Mouse (Mus musculus) kidney, adult 9 months (tissue): Measurements from ENCODE around the gene Ubxn2a.
A peak's percentile ranks its signal among the peaks of the same experiment; 100 is the strongest.
"Not testable (repeated sequence)": the region's sequence is repeated elsewhere in the genome, so short reads cannot be mapped to it uniquely, and the experiment has no call there.

Experiments used
- DNase-seq: peaks from one replicate; pipeline ENCODE4 v3.0.0; 2022

The Ubxn2a gene

DNA sequence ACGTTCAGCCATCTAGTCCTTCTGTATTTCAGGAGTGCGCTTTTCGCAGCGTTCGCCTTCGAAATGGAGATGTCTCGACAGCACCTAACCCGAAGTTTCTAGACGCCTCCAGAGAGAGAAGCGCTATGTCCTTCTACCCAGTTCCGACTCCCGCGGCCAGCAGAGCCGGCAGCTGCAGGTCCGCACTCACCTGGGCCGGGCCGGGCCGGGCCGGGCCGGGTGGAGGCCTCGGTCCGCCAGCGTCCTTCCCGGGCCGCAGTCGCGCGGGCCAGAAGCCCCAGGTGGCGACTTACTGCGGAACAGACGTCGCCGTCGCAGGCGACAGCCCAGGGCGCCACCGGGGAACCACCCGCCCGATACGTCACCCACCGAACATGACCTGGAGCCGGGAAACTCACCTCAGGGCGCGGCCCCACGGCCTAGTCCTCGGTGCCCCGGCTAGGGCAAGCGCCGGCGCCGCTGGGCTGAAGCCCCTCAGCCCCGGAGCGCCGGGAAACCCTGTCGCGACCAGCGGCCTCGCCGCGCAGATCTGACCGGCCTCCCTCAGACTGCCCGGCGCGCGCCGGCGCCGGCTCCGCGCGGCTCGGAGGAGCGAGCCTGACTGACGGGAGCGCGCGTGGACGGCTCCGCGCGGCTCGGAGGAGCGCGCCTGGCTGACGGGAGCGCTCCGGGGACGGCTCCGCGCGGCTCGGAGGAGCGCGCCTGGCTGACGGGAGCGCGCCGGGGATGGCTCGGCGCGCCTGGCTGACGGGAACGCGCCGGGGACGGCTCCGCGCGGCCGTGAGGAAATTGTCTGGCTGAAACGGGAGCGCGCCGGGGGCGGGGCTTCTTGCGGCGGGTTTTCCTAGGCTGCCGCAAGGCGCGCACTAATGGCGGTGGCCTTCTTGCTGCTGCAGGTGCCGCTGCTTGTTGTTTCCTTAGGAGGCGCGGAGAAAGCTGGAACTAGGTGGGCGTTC is at the start of gene Ubxn2a:
TSS of gene Ubxn2a (minus strand) at position 755 of the 956 bp plus-strand sequence.
- DNase-seq: peak; percentile 96

DNA sequence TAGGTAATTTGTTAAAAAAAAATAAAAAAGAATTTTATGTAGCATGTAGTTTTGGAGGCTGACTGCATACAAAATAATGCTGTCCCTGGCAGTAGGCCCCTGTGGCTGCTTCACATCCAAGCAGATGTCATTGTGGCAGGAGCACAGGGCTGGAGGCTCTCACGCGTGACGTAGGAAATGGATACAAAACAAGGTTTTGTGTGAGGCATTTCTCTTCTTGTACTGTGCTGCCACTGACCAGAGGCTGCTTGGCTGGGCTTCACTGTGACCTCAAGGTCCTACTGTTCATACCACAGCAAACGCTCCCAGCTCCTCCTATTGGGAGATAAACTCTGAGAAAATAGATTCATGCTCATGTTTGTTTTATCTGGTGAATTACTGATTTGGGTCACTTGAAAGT is 45.7 kb upstream of the Ubxn2a start:
- DNase-seq: no peak

- DNase-seq: no peak
Measured at GRCm38 (mm10) chr12:4952272-4952671, 44.8 kb upstream of the Ubxn2a start.

GRCm38 (mm10) chr12:4930820-4931548 is 23.5 kb upstream of the Ubxn2a start:
- no peak for DNase-seq

- no peak for DNase-seq
Measured at GRCm38 (mm10) chr12:4928197-4928596, 20.7 kb upstream of the Ubxn2a start.

DNA sequence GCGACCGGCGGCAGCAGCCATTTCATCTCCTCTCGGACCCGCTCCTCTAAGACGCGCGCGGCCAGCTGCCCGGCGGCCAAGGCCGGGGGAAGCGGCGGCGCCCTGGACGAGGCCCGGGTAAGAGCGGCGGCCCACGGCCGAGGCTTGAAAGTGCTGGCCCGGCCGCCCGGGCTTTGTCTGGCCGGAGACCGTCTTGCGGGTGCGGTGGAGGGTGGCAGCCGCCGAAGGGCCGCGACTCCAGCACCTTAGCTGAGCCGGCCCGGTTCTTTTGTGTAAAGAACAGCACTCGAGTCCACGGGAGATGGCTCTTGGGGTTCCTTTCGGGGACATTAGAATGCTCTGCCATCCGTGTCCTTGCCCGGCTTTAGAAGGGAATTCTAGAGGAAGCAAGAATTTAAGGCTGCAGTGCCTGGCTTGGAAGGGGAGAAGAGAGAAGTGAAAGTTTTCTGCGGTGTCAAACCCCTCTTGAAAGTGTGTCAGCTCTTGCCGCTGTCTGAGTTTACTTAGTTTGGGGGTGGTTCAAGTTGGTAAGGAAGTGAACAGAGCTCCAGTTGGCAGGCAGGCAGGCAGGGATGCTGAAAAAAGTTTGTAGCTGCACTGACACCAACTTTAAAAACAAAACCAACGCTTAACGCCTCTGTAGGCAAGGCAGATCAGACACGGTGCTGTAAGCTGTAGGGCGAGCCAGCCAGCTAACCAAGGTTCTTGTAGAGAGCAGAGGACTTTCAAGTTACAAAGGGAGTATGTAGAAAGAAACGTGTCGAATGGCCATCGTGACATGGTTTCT is 10.5 kb upstream of the Ubxn2a start:
- DNase-seq: peak; percentile 64

DNA sequence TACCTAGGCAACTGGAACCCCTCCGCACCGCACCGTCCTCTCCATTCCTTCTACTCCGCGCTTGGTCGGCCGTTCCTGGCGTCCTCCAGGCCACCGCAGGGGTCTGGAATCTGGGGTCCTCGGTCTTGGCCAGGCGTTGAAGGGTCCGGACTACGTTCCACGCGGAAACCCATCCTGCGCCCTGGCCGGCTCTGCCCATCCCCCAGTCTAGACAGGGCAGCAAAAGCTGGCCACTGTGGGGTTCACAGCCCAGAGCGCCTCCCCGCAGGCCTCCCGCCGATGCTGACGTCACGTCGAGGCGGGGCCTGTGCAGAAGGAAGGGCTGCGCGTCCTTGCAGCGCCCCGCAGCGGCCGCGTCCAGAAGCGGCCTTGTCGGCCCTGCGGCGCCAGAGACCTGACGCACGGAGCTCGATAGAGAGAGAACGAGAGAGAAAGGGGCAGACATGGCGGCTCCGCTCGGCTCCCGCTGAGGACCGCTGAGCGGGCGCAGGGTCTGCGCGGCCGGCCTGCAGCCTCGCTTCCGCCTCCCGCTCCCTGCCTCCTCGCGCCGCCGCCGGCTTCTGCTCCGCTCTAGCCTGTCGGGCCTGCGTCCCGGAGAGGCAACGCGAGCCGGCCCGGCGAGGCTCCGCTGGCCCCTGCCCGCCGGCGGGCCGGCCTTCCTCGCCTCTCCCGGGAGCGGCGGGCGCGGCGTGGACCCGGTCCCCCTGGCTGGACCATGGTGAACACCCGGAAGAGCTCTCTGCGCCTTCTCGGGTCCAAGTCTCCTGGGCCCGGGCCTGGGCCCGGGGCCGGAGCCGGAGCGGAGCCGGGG is 9.7 kb upstream of the Ubxn2a start, which contains the start of gene Atad2b:
TSS of gene Atad2b (plus strand) at position 360 of the 811 bp plus-strand sequence.
- peak; percentile 97 for DNase-seq

DNA sequence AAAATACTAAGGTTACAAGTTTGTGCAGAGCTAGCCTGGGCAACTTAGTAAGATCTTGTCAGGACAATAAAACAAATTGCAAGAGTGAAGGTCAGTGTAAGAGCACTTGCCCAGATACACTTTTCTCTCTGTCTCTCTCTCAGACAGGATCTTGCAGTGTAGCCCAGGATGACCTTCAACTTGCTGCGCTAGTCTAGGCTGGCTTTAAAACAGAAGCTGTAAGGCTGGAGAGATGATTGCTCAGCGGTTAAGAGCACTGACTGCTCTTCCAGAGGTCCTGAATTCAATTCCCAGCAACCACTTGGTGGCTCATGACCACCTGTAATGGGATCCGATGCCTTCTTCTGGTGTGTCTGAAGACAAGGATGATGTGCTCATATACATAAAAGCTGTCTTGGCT is 7.4 kb upstream of the Ubxn2a start:
- no peak for DNase-seq

DNA sequence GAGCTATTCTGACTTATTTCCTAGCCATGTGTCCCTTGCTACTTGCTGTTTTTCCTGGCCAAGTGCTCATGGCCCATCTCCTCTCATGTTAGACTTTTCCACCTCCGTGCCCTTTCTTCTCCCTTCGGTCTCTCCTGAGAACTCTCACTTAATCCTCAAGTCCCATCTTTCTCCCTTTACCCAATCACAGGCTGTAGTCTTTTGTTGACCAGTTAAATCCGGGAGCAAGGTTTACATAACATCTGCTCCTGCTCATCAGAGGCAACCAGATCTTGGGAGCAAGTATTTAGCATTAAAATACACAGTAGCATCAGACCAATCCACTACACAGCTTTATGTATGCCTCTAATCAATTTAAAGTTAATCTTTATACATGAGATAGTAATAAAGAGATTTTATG is 6.9 kb upstream of the Ubxn2a start:
- no peak for DNase-seq

DNA sequence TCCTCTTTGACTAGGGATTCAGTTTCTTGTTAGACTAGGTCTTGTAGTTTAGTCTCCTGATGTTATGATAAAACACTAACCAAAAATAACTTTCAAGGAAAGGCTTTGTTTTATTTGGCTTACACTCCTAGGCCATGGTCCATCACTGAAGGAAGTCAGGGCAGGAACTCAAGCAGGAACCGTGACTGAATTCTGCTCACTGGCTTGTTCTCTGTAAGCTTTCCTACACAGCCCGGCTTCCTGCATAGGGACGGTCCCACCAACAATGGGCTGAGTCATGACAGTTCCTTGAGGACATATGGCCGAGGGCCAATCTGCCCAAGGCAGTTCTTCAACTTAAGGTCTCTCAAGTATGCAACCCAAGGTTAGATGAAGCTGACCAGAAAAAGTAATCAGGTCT is 4.2 kb upstream of the Ubxn2a start:
- DNase-seq: peak; percentile 63

DNA sequence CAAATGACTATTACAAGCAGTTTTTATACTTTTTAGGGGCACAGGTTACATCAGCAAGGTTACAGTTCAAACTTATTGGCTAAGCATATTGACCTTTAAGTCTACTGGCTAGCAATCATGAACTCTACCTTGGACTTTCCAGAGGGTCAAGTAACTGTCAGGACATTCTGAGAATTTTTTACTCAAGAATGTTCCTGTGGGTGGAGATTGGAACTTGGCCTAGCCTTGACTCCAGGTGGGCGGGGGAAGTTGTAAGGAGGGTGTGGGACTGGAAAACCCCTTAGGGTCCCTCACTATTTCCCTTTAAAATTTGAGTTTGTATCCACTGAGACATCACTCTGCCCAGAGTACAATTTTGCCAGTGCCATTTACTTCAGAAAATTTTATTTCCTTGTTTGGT is 3.0 kb upstream of the Ubxn2a start:
- peak; percentile 79 for DNase-seq

DNA sequence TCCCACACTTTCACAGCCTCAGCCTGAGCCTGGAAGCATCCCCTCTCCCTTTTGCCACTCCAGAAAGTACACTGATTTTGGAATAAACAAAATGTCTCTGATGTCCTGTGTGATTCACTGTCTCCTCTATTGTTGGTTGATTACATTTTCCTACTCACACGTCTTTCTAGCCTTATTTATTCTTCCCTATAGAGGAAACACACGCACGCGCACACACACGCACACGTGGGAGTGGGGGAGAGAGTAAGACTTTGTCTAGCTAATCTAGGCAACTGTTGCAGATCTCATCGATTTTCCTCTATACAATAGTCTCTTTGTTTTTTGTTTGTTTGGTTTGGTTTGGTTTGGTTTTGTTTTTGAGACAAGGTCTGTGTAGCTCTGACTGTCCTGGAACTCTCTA is 886 bp upstream of the Ubxn2a start:
- DNase-seq: no peak

- no peak for DNase-seq
Measured at GRCm38 (mm10) chr12:4906476-4906875, 1.0 kb downstream of the Ubxn2a start.

DNA sequence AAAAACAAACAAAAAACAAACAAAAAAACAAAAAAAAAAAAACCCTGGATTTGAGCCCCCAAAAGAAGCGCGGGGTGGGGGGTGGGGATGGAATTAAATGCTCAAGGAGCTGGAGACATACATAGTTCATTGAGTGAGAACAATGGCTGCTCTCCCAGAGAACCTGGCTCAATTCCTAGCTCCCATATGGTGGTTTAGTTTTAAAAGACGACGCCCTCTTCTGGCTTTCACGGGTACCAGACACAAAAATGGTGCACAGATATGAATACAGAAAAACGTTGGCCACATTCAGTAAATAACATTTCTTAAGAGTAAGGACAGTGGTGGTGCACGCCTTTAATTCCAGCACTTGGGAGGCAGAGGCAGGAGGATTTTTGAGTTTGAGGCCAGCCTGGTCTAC is 1.6 kb downstream of the Ubxn2a start:
- no peak for DNase-seq

DNA sequence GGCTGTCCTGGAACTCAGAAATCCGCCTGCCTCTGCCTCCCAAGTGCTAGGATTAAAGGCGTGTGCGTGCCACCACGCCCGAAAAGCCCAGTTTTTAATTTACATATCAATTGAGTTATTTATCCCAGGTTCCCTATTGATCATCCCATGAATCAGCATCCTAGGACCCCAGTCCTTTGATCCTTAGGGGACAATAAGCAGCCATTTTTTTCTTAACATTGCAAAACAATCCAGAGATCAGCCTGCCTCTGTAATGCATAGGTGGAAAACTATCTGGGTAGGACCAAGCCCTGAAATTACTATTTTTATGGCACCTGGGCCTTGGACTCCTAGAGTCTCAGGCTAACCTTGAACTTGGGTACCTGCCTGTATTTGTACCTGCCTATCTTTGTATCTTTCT is 9.5 kb downstream of the Ubxn2a start:
- DNase-seq: no peak

- DNase-seq: no peak
Measured at GRCm38 (mm10) chr12:4889891-4890290, 17.6 kb downstream of the Ubxn2a start.

DNA sequence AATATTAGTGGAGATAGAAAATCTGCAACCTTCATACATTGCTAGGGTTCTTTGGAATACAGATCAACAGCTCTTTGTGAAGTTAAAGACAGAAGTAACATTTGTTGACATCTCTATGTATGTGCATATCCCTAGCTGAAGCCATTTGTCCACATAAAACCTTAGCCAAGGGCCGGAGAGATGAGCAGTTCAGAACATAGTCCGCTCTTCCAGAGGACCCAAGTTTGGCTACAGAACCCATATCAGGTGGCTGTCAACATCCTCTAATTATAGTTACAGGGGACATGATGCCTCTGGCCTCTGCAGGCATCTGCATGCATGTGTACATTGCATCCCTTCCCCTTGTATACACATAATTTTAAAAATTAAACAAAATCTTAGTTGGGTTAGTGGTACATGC is 18.3 kb downstream of the Ubxn2a start:
- no peak for DNase-seq

- DNase-seq: no peak
Measured at GRCm38 (mm10) chr12:4888739-4889138, 18.8 kb downstream of the Ubxn2a start.

GRCm38 (mm10) chr12:4886581-4886980 is 20.9 kb downstream of the Ubxn2a start:
- DNase-seq: not testable (repeated sequence)

DNA sequence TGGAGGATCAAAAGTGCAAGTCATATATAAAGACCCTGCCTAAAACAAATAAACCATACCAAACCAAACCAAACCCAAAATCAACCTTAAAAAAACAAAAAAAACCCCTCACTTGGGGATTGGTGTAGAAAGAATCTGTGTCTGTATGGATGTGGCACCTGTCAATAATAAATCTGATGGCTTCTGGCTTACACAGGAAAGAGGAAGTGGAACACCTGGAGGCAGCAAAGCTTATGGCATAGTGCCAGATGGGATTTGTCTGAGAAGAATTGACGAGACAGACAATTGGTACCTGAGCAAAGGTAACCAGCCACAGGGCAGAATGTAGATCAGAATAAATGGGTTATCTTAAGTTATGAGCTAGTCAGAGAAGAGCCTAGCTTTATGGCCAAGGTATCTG is 22.4 kb downstream of the Ubxn2a start:
- no peak for DNase-seq

GRCm38 (mm10) chr12:4882086-4882485 is 25.4 kb downstream of the Ubxn2a start:
- no peak for DNase-seq

DNA sequence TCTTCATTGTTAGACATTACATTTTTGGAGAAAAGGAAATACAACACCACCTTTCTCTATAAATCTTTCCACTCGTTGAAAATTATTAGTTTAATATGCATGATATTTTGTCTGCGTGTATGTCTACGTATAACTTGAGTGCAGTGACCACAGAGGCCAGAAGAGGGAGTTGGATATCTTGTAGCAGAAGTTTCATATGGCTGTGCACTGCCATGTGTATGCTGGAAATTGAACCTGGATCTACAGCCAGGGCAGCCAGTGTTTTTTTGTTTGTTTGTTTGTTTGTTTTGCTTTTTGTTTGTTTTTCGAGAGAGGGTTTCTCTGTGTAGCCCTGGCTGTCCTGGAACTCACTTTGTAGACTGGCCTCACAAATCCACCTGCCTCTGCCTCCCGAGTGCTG is 28.5 kb downstream of the Ubxn2a start:
- DNase-seq: peak; percentile 55
